Mouse (Mus musculus) CH12.LX (cell line): ENCODE measurements at regions not wholly inside any gene's neighbourhood (a gene's known extent, or its start where the extent isn't known, plus 50 kb on each side); places are given as distances from the start of the nearest gene placed in this dataset.

Source experiments
- DNase-seq: peaks from one replicate; pipeline ENCODE4 v3.0.0-alpha.2; 2013; ENCODE audit errors: extremely low read depth
- H3K27ac ChIP-seq: 2 replicates; pipeline ENCODE4 v1.5.1; 2012; ENCODE audit warnings: low read depth, mild to moderate bottlenecking, control low read depth, moderate library complexity; ENCODE audit not compliant: insufficient read depth
- H3K27me3 ChIP-seq: replicated peaks from 2 replicates; pipeline ENCODE3; 2012; ENCODE audit warnings: inconsistent platforms
- H3K36me3 ChIP-seq, 2 experiments: replicated peaks in 1 of 2; 2 replicates each; pipeline versions ENCODE3 to v1.6.1; 2012; ENCODE audit warnings: inconsistent platforms in 1 of 2, low read length in 1 of 2, mild to moderate bottlenecking in 1 of 2, mixed read lengths in 1 of 2, moderate library complexity in 1 of 2; ENCODE audit not compliant: control insufficient read depth in 1 of 2, insufficient read depth in 1 of 2
- H3K4me1 ChIP-seq, 2 experiments: 2 replicates each; pipeline ENCODE4 v1.6.1; 2012; ENCODE audit warnings: inconsistent platforms in 1 of 2, moderate library complexity in 1 of 2; ENCODE audit not compliant: insufficient read depth in 2 of 2, control insufficient read depth in 1 of 2
- H3K4me2 ChIP-seq: 2 replicates; pipeline ENCODE4 v1.6.1; 2012; ENCODE audit warnings: low read depth, mild to moderate bottlenecking, control low read depth; ENCODE audit not compliant: poor library complexity, insufficient read depth, severe bottlenecking
- H3K4me3 ChIP-seq, 3 experiments: fragments of 150-350 bp in 1 of 3; sonication (generic) in 1 of 3; replicated peaks in 1 of 3; 2 replicates each; pipeline versions ENCODE3 to v1.5.1; 2011 to 2012; ENCODE audit warnings: low read depth in 2 of 3, low read length in 2 of 3, mild to moderate bottlenecking in 2 of 3, moderate library complexity in 2 of 3, control low read depth in 1 of 3, improper control_type of control experiment in 1 of 3, inconsistent platforms in 1 of 3, mixed read lengths in 1 of 3; ENCODE audit not compliant: poor library complexity in 1 of 3
- H3K79me2 ChIP-seq: replicated peaks from 2 replicates; pipeline ENCODE4 v1.6.1; 2012; ENCODE audit warnings: mild to moderate bottlenecking, moderate library complexity; ENCODE audit not compliant: control insufficient read depth, poor library complexity, insufficient read depth, severe bottlenecking; ENCODE audit errors: extremely low read depth
- H3K9ac ChIP-seq: 2 replicates; pipeline ENCODE4 v1.6.1; 2012; ENCODE audit warnings: low read depth, mild to moderate bottlenecking, control low read depth, moderate library complexity; ENCODE audit not compliant: insufficient read depth
- H3K9me3 ChIP-seq: replicated peaks from 2 replicates; pipeline ENCODE3; 2012; ENCODE audit warnings: low read length, inconsistent platforms, mixed read lengths
- BHLHE40 ChIP-seq: IDR thresholded peaks from 2 replicates; pipeline ENCODE4 v1.6.1; 2011; ENCODE audit warnings: mild to moderate bottlenecking, low read depth, low read length, improper control_type of control experiment
- CHD1 ChIP-seq: IDR thresholded peaks from 2 replicates; pipeline ENCODE4 v1.6.1; 2012; ENCODE audit warnings: low read depth, low read length, improper control_type of control experiment, inconsistent platforms
- CHD2 ChIP-seq: IDR thresholded peaks from 2 replicates; pipeline ENCODE4 v1.6.1; 2011; ENCODE audit warnings: low read length, improper control_type of control experiment
- CTCF ChIP-seq, 2 experiments: IDR thresholded peaks in 1 of 2; conservative IDR thresholded peaks in 1 of 2; 2 replicates each; pipeline ENCODE4 v1.5.1; 2011 to 2012; ENCODE audit warnings: low read depth in 2 of 2, low read length in 2 of 2, improper control_type of control experiment in 1 of 2, inconsistent platforms in 1 of 2, mild to moderate bottlenecking in 1 of 2, moderate library complexity in 1 of 2
- ELF1 ChIP-seq: IDR thresholded peaks from 2 replicates; pipeline ENCODE4 v1.6.1; 2014; ENCODE audit warnings: low read depth, mild to moderate bottlenecking, inconsistent platforms, low read length, improper control_type of control experiment
- EP300 ChIP-seq: IDR thresholded peaks from 2 replicates; pipeline ENCODE4 v1.6.1; 2011; ENCODE audit warnings: low read length, improper control_type of control experiment
- HCFC1 ChIP-seq: IDR thresholded peaks from 2 replicates; pipeline ENCODE4 v1.6.1; 2012; ENCODE audit warnings: low read depth, mild to moderate bottlenecking, inconsistent platforms, low read length, improper control_type of control experiment
- IRF4 ChIP-seq: IDR thresholded peaks from 2 replicates; pipeline ENCODE4 v1.6.1; 2014; ENCODE audit warnings: low read depth, mild to moderate bottlenecking, inconsistent platforms, low read length, improper control_type of control experiment
- JUN ChIP-seq: IDR thresholded peaks from 2 replicates; pipeline ENCODE4 v1.6.1; 2011; ENCODE audit warnings: low read depth, mild to moderate bottlenecking, low read length, improper control_type of control experiment, moderate library complexity; ENCODE audit not compliant: insufficient read depth
- KAT2A ChIP-seq: IDR thresholded peaks from 2 replicates; pipeline ENCODE4 v1.6.1; 2012; ENCODE audit warnings: low read length, improper control_type of control experiment, inconsistent platforms; ENCODE audit not compliant: insufficient replicate concordance
- MAX ChIP-seq: IDR thresholded peaks from 2 replicates; pipeline ENCODE4 v1.6.1; 2011; ENCODE audit warnings: low read length, improper control_type of control experiment
- NRF1 ChIP-seq: IDR thresholded peaks from 2 replicates; pipeline ENCODE4 v1.6.1; 2014; ENCODE audit warnings: low read depth, mild to moderate bottlenecking, inconsistent platforms, low read length, improper control_type of control experiment, moderate library complexity
- PAX5 ChIP-seq: IDR thresholded peaks from 2 replicates; pipeline ENCODE4 v1.6.1; 2012; ENCODE audit warnings: low read length, inconsistent platforms, mixed read lengths
- POLR2A ChIP-seq: IDR thresholded peaks from 2 replicates; pipeline ENCODE4 v1.6.1; 2011; ENCODE audit warnings: low read depth, mild to moderate bottlenecking, improper control_type of control experiment, low read length
- POLR2AphosphoS2 ChIP-seq: IDR thresholded peaks from 2 replicates; pipeline ENCODE4 v1.6.1; 2011; ENCODE audit warnings: low read depth, low read length, improper control_type of control experiment
- RCOR1 ChIP-seq: conservative IDR thresholded peaks from 2 replicates; pipeline ENCODE4 v1.6.1; 2012; ENCODE audit warnings: low read depth, mild to moderate bottlenecking, inconsistent platforms, low read length, improper control_type of control experiment
- TBP ChIP-seq: conservative IDR thresholded peaks from 2 replicates; pipeline ENCODE4 v1.6.1; 2011; ENCODE audit warnings: low read depth, low read length, improper control_type of control experiment
- TCF12 ChIP-seq: IDR thresholded peaks from 2 replicates; pipeline ENCODE4 v1.6.1; 2014; ENCODE audit warnings: low read depth, mild to moderate bottlenecking, inconsistent platforms, low read length, improper control_type of control experiment
- USF1 ChIP-seq: IDR thresholded peaks from 2 replicates; pipeline ENCODE4 v1.6.1; 2014; ENCODE audit warnings: low read depth, mild to moderate bottlenecking, inconsistent platforms, low read length, improper control_type of control experiment
- USF2 ChIP-seq: conservative IDR thresholded peaks from 2 replicates; pipeline ENCODE4 v1.6.1; 2011; ENCODE audit warnings: low read depth, low read length, improper control_type of control experiment
- ZKSCAN1 ChIP-seq: IDR thresholded peaks from 2 replicates; pipeline ENCODE4 v1.6.1; 2012; ENCODE audit warnings: low read depth, inconsistent platforms, low read length, improper control_type of control experiment, borderline replicate concordance
- ZNF384 ChIP-seq: IDR thresholded peaks from 2 replicates; pipeline ENCODE4 v1.6.1; 2012; ENCODE audit warnings: low read depth, low read length, improper control_type of control experiment, inconsistent platforms
- dilution Hi-C: fragments of 300-500 bp; cut with MboI; formaldehyde crosslinking; loops from 2 replicates; pipeline ENCODE4 v1.14.3; 2020; ENCODE audit warnings: low sequenced_read_pairs; ENCODE audit not compliant: extremely low pct_unique_long_range_greater_than_20kb, extremely low pct_ligation_motif_present
- in situ Hi-C: fragments of 300-500 bp; cut with MboI; formaldehyde crosslinking; loops from 3 replicates; pipeline ENCODE4 v1.14.3; 2019; ENCODE audit warnings: low sequenced_read_pairs, low pct_ligation_motif_present, low pct_unique_long_range_greater_than_20kb, mixed read lengths

DNA sequence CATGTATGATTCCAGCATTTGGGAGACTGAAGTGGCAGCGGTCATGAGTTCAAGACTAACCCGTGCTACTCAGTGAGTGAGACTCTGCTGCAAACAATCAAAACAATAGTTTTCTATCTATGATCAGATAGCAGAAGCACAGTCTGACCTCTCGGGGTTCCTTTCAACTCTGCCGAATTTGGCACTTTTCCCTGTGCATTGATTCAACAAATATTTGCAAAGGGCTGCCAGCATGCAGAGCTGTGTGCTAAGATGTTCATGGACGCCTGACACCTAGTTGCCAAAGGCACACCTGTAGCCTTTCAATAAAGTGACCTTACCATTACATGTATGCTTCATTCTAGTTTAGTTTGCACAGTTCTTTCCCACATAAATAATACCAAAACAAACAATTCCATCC, 118.7 kb upstream of the Tsc22d2 start:
- H3K79me2 ChIP-seq: no peaks in the 10 kb centered on the region
- DNase-seq: no peak
- peaks cover 0 to 3% of the 10 kb centered on the region in 2 experiments; a peak in 2 of 4 replicates for H3K4me1 ChIP-seq
- no peak for TF ChIP-seq ZKSCAN1
- no peak for TF ChIP-seq USF1
- dilution Hi-C loops (no loop called here), in situ Hi-C loops (no loop called here)
- H3K27me3 ChIP-seq: no peaks in the 10 kb centered on the region
- H3K4me2 ChIP-seq: no peak overlapping the region
- H3K9me3 ChIP-seq: no peaks in the 10 kb centered on the region
- H3K9ac ChIP-seq: no peak overlapping the region
- no peaks in the 10 kb centered on the region for H3K36me3 ChIP-seq
- H3K27ac ChIP-seq: no peak overlapping the region
- no peak overlapping the region for H3K4me3 ChIP-seq

DNA sequence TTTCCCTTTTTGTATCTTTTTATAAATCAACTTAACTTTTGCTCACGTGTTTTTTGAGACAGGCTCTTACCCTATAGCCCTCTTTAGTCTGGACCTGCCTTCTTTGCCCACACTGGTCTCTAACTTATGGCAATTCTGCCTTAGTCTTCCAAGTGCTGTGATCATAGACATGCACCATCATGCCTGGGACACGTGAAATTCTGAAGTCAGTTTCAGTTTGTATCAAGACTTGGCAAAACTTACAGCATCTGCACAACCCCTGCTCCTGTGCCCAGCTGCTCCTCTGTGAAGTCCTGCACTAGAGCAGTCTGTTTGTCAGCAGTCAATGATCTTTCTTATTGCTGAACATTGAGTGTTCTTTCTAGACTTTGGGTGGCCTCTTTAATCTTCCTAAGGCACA, 114.3 kb upstream of the Tsc22d2 start:
- Histone ChIP-seq H3K4me1 (peaks cover 0 to 3% of the 10 kb centered on the region in 2 experiments; a peak in 2 of 4 replicates), H3K27ac (no peak overlapping the region), H3K4me3 (no peak overlapping the region), H3K36me3 (no peaks in the 10 kb centered on the region), H3K79me2 (no peaks in the 10 kb centered on the region), H3K9me3 (no peaks in the 10 kb centered on the region), H3K27me3 (no peaks in the 10 kb centered on the region), H3K4me2 (peak overlapping the region; percentile 16), H3K9ac (no peak overlapping the region)
- DNase-seq: no peak
- dilution Hi-C loops: no loop called here
- in situ Hi-C loops: no loop called here
- TF ChIP-seq CHD1 (peak; percentile 65; the same call in 1 of the 2 replicates), IRF4 (peak; percentile 57; the same call in 1 of the 2 replicates), MAX (peak; percentile 51; the same call in 1 of the 2 replicates), USF2 (no peak), BHLHE40 (peak; percentile 90), TCF12 (no peak)

DNA sequence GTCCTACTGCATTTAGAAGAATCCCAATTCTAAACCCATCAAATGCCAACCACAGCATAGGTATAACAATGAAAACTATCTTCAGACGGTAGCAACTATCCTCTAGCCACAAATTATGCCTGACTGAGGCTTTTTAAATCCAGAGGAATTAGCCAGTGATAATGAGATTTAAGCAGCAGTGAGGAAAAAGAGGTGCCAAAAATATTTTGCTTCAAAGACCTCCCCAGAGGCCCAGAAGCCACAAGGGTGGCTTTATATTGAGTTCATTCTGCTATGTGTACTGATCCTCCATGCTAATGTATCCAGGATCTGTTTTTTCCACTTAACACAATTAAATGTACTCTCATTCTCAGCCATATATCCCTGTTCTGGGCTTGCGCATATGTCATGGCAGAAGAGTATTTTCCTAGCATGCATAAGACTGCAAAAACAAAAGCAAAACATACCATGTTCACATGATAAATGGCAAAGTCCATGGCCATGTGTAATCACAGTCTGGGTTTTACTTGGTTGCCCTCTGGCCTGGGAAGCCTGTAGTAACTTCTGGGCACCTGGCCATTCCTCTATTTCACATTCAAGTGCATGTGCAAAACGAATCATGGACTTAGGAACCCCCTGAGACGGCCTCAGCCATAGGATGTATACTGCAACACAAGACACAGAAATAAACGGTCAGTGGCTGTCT, 113.6 kb upstream of the Tsc22d2 start:
- Histone ChIP-seq H3K4me1 (peaks cover 0 to 3% of the 10 kb centered on the region in 2 experiments; a peak in 2 of 4 replicates), H3K36me3 (no peaks in the 10 kb centered on the region), H3K79me2 (no peaks in the 10 kb centered on the region), H3K4me3 (no peak overlapping the region), H3K4me2 (peak overlapping the region; percentile 16; the same call in 1 of the 2 replicates), H3K27ac (no peak overlapping the region), H3K9ac (no peak overlapping the region), H3K27me3 (no peaks in the 10 kb centered on the region), H3K9me3 (no peaks in the 10 kb centered on the region)
- dilution Hi-C loops: no loop called here
- TF ChIP-seq CHD1 (no peak), POLR2A (no peak), USF1 (no peak), POLR2AphosphoS2 (no peak), MAX (no peak), HCFC1 (no peak), TBP (no peak), USF2 (no peak), EP300 (no peak), KAT2A (no peak), RCOR1 (no peak), ZNF384 (no peak), NRF1 (no peak), PAX5 (no peak), ELF1 (no peak), JUN (no peak), CHD2 (no peak), CTCF (conservative IDR thresholded peaks at IDR 0.05 in 1 of 2, IDR thresholded peaks at IDR 0.05 in 1 of 2; ENCODE audit: low read depth in 2 of 2, low read length in 2 of 2) (no peak)
- in situ Hi-C loops: no loop called here
- DNase-seq: no peak
